Mouse (Mus musculus): ENCODE measurements around the gene Plin2.
"Not testable (repeated sequence)": the region's sequence is repeated elsewhere in the genome, so short reads cannot be mapped to it uniquely, and the experiment has no call there.

Gene Plin2

GRCm38 (mm10) chr4:86683746-86684145 is 13.9 kb upstream of the Plin2 start:
- no peak for DNase-seq (ENCODE audit: low read depth, low spot score)

DNA sequence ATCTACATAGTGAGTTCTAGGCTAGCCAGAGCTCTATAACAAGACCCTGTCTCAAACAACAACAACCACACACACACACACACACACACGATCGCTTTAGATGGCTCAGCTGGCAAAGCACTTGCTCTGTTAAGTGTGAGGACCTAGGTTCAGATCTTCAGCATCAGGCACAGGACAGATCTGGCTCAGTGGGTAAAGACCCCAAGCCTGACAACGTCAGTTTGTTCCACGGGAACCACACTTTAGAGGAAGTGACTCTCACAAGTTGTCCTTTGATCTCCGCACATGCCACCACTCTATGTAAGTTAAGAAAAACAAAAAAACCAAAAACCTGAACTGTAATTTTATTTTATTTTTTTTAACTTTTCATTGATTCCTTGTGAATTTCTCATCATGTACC is 13.4 kb upstream of the Plin2 start:
- DNase-seq (ENCODE audit: low read depth, low spot score) = peak; percentile 40

GRCm38 (mm10) chr4:86681846-86682245 is 12.0 kb upstream of the Plin2 start:
- DNase-seq (ENCODE audit: low read depth, low spot score) = no peak

DNA sequence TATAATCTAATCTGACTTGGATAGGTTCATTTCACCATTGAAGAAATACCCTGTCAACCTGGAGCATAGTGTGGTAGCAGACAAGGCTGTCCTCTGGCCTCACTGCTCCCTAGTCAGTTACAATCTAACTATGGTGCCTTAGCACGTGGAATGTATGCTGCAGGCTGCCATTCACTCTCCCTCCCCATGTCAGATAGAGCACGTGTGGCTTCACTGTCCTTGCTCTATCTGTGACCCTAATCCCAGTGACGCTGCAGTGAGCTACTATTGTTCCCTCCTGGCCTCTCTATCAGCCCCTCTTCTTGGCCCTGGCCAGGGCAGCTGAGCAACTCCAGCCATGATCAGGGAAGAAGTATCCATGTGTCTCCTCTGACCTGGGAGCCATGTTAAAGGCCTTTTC is 11.6 kb upstream of the Plin2 start:
- no peak for DNase-seq (ENCODE audit: low read depth, low spot score)

DNA sequence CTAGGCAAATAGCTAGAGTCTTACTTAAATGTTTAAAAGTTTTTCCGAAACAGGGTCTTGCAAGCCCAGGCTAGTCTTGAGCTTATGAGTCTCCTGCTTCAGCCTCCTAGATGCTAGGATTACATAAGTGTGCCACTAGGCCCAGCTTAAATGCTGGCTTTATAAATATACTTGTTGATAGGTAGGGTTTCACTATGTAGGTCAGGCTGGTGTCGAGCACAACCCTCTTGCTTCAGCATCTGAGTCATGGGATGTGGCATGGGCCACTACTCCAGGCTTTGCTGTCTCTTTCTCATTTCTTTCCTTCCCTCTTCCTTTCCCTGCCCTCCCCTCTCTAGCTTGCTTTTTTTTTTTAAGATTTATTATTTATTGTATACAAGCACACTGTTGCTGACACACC is 9.8 kb upstream of the Plin2 start:
- DNase-seq (ENCODE audit: low read depth, low spot score) = no peak

GRCm38 (mm10) chr4:86676756-86677155 is 6.9 kb upstream of the Plin2 start:
- no peak for DNase-seq (ENCODE audit: low read depth, low spot score)

- DNase-seq (ENCODE audit: low read depth, low spot score) = not testable (repeated sequence)
Measured at GRCm38 (mm10) chr4:86674739-86675138, 4.9 kb upstream of the Plin2 start.

- DNase-seq (ENCODE audit: low read depth, low spot score) = not testable (repeated sequence)
Measured at GRCm38 (mm10) chr4:86674150-86674549, 4.3 kb upstream of the Plin2 start.

DNA sequence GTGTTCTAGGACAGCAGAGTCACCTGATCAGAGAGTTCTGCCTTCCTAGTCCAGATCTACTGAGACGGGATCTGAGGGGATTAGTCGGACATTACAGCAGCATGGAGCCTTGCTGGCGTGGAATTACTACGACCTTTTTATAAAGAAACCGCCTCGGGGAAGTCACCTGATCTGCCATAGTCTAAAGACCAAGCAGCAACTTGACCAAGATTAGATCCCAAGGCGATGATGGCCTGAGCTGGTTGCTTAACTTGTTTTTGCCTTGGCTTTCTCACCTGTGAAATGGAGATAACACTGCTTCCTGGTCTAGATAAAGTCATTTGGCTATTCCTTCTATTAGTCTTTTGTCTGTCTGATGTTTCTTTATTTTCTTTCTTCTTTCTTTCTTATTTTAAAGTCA is 2.6 kb upstream of the Plin2 start:
- no peak for DNase-seq (ENCODE audit: low read depth, low spot score)

- DNase-seq (ENCODE audit: low read depth, low spot score) = no peak
Measured at GRCm38 (mm10) chr4:86671803-86672202, 1.9 kb upstream of the Plin2 start.

DNA sequence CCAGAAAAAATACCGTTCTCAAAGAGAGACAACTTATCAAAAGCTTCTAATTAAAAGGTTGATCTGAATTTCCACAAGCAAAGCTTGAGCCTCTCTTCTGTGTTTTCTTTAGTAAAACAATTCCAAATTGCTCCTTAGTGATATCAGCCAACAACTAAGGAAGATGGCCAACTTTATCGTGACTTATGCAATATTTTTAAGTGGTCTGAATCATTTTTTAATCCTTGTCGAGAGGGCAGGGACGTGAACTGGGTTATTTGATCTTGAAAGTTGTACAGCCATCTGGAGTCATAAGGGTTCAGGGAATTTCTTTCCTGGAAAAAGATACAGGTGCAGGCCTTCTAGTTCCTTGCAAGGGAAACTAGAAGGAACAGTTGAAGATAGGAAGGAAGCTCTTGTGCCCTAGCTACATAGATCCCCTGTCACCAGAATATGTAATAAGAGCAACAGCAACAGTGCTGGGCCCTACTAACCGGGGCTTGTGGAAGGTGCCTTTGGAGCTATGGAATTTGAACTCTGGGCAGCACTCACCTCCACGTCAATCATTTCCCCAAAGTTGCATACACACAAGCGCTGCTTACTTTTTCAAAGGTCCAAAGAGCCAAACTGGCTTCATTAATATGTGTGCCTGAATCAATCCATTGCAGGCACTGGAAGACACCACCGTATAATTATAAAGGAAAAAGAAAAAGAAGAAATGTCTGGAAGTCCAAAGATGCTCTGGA is 884 bp upstream of the Plin2 start:
- no peak for DNase-seq (ENCODE audit: low read depth, low spot score)

GRCm38 (mm10) chr4:86669241-86669753 is 563 bp downstream of the Plin2 start:
- peak; percentile 17 for DNase-seq (ENCODE audit: low read depth, low spot score)

DNA sequence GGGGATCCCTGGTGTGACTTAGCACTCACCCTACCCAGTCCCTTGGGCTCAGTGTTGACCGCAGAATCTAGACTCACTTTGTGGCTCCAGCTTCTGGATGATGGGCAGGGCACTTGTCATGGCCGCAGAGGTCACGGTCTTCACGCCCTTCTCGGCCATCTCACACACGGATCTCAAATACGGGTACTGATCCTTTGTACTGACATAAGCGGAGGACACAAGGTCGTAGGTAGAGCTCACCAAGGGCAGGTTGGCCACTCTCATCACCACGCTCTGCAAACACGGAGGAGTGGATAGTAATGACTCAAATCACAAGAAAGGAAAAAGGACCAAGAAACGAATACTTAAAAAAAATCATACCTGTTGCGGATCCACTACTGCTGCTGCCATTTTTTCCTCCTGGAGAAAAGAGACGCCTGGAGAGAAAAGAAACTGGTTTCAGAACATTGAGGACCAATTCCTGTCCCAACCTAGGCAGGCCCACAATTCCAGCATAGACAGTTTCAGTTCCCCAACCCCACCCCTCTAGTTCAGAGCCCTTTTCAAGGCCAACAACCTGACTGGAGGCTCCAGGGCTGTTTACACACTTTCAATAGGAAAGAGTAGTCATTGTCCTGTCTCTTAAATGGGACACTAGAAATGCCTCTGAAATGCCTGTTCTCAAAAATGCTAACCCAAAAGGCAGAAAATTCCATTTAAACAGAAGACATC is 1.4 kb downstream of the Plin2 start:
- DNase-seq (ENCODE audit: low read depth, low spot score) = no peak

- no peak for DNase-seq (ENCODE audit: low read depth, low spot score)
Measured at GRCm38 (mm10) chr4:86665596-86665995, 4.3 kb downstream of the Plin2 start.

DNA sequence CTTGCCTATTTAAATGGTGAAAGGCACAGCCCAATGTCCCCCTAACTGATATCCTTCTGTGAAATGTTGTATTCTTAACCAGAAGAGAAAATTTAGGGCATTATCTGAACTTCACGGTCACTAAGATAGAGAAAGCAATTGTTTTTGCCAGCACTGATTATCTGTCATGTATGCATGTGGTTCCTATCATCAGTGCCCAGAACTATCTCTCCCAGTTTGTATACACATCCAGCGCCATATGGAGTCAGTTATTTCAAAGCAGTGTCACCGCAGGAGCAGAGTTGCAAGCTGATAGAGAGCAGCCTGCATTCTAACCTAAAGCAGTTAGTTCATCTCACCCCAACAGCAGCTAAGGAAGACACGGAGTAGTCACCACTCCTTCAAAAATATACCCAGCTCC is 5.9 kb downstream of the Plin2 start:
- no peak for DNase-seq (ENCODE audit: low read depth, low spot score)

DNA sequence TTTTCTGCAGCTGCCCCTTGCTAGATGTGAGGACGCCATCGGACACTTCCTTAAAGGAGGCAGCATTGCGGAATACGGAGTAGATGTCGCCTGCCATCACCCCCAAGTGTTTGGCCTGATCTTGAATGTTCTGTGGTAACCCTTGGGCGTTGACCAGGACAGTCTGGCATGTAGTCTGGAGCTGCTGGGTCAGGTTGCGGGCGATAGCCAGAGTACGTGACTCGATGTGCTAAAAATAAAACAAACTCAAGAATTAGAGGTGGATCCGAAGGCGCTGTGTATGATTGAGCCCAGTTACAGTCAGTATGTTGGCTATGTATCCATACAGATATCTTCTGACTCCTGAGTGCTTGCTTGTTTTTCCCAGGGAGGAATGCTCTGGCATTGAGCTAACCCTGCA is 12.7 kb downstream of the Plin2 start:
- no peak for DNase-seq (ENCODE audit: low read depth, low spot score)

DNA sequence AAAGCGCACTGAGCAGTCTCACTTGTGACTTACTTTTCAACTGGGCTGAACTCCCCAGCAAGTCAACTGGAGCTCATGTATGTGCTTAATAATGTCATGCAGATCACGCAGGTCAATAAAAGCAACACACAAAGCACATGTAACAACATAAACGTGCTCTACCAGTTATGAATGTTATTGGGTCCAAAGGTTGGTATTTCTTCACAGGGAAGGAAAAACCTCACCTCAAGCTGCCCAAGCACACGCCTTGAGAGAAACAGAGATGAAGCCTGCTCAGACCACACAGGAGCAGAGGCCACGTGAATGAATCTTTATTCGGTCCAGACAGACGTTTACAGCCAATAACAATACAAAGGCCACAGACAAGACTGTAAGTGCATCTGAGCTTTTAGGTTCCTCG is 13.4 kb downstream of the Plin2 start:
- not testable (repeated sequence) for DNase-seq (ENCODE audit: low read depth, low spot score)

DNA sequence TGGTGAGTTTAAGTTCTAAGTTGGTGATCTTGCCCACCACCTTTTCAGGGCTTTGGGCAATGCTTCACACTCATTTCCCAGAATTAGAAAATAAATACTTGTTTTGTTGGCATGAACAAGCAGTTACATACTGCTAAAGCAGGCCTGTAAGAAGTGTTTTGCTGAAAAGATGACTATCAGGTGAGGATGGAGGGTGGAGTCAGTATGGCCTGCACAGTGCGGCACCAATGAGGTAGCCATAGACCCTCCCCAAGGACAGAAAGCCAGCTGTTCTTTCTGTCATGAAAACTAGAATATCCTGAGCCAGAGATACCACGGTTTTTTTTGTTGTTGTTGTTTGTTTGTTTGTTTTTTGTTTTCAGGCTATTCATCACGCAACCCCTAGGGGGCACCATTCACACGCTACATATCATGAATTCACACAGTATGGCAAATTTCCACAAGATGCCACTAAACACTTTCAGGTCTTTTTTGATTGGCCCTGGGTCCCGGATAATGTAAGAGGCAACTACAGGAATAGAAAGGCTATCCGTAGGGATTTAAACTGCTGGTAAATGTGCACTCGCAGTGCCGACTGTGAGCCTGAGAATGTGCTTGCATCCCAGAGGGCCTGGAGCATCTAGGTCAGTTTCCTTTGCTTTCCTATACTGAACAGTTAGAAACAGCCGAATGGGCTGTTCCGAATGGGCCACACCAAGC is 18.0 kb downstream of the Plin2 start:
- DNase-seq (ENCODE audit: low read depth, low spot score) = peak; percentile 57

GRCm38 (mm10) chr4:86648394-86648793 is 21.5 kb downstream of the Plin2 start:
- not testable (repeated sequence) for DNase-seq (ENCODE audit: low read depth, low spot score)

GRCm38 (mm10) chr4:86637561-86637960 is 32.3 kb downstream of the Plin2 start:
- not testable (repeated sequence) for DNase-seq (ENCODE audit: low read depth, low spot score)

GRCm38 (mm10) chr4:86634873-86635272 is 35.0 kb downstream of the Plin2 start:
- DNase-seq (ENCODE audit: low read depth, low spot score) = not testable (repeated sequence)

DNA sequence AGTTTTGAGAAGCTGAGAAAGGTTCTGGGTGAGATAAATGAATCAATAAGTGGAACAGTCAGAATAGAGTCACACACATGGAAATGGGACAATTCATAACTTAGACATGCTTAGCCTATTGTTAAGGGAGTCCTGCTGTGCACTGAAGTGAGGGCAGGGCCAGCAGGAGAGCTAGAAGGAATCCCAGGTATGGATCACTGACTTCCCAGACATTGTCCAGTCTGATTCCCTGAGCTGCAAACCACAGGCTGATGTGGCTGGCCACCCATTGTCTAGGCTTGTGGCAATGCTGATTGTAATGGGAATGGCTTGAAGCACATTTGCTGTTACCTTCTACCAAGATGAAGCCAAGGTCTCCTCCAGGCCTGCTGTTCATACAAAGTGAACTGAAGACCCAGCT is 35.5 kb downstream of the Plin2 start:
- not testable (repeated sequence) for DNase-seq (ENCODE audit: low read depth, low spot score)
